In the genomic region with DNA sequence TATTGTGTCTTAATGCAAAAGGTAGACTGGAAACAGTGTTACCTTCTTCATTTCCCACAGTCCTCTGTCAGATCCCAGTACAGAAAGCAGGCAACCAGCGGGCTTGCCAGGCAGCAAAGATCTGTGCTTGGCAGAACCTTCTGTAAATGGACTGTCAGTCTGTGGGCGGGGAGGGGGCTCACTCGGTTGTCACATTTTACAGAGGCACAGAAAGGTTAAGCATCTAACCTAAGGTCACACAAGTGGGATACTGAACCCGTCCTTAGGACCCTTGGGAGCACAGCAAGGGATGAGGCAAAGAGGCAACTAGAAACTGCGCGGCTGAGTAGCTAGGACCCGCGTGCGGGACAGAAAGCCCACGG, we compare ENCODE assay signal across 8 mouse cellular contexts. TPM values are rescaled to one million over a fixed set of nuclear protein-coding genes. Genes with fewer than 3 reads are reported as not detected.
DNase-seq lines count a peak whose midpoint lies in the region; ATAC-seq and TF ChIP-seq lines count a peak whose summit lies in the region.

No protein-coding gene starts in this region.

- peak overlapping the region; percentile 93 for H3K4me3 ChIP-seq in heart, embryonic 16.5 days (ENCODE audit: low read length)
- H3K4me3 ChIP-seq in MEL (ENCODE audit: control insufficient read depth in 1 of 2, insufficient read depth in 1 of 2, low read depth in 2 of 2, low read length in 2 of 2): peak overlapping the region; percentile 87 to 94
- H3K4me3 ChIP-seq in forebrain, embryonic 10.5 days: peak overlapping the region; percentile 94
- H3K4me3 ChIP-seq in olfactory bulb, adult 2 months (ENCODE audit: insufficient read depth, low read depth, low read length): peak overlapping the region; percentile 98

- intact Hi-C loops in heart, postnatal 36 days (cut with DNase I): no loop called here

- peak overlapping the region; percentile 88 for H3K9ac ChIP-seq in heart, embryonic 16.5 days (ENCODE audit: low read length)
- peak overlapping the region; percentile 96 for H3K9ac ChIP-seq in MEL (ENCODE audit: control insufficient read depth, low read depth, low read length, poor library complexity, severe bottlenecking)

- no peak for TF ChIP-seq EP300 in MEL (IDR thresholded peaks at IDR 0.05; ENCODE audit: low read depth in 1 of 2, low read length in 2 of 2)

- H3K4me2 ChIP-seq in heart, embryonic 16.5 days (ENCODE audit: low read depth, low read length): peak overlapping the region; percentile 91

- no peak for TF ChIP-seq RAD21 in MEL (IDR thresholded peaks at IDR 0.05; ENCODE audit: low read depth, low read length)

- TF ChIP-seq CTCF in MEL (IDR thresholded peaks at IDR 0.05 in 2 of 3, conservative IDR thresholded peaks at IDR 0.05 in 1 of 3; ENCODE audit: control insufficient read depth in 1 of 3, insufficient read depth in 1 of 3, low read depth in 2 of 3, low read length in 3 of 3, poor library complexity in 1 of 3, severe bottlenecking in 1 of 3): no peak
- no peak for TF ChIP-seq CTCF in olfactory bulb, adult 2 months (IDR thresholded peaks at IDR 0.05; ENCODE audit: insufficient read depth, low read depth, low read length)

- H3K4me1 ChIP-seq in heart, embryonic 16.5 days (ENCODE audit: control insufficient read depth, insufficient read depth, low read length): peaks cover 59% of the 10 kb centered on the region
- H3K4me1 ChIP-seq in MEL (ENCODE audit: control insufficient read depth in 1 of 2, insufficient read depth in 2 of 2, low read length in 2 of 2): peaks cover 6 to 22% of the 10 kb centered on the region in 2 experiments
- peaks cover 77% of the 10 kb centered on the region for H3K4me1 ChIP-seq in forebrain, embryonic 10.5 days
- H3K4me1 ChIP-seq in olfactory bulb, adult 2 months (ENCODE audit: control insufficient read depth, insufficient read depth, low read length): peaks cover 42% of the 10 kb centered on the region

- no peaks in the 10 kb centered on the region for H3K9me3 ChIP-seq in heart, embryonic 16.5 days (replicated peaks; ENCODE audit: control insufficient read depth, low read length)
- no peaks in the 10 kb centered on the region for H3K9me3 ChIP-seq in MEL (replicated peaks; ENCODE audit: insufficient read depth, low read length)
- no peaks in the 10 kb centered on the region for H3K9me3 ChIP-seq in forebrain, embryonic 10.5 days

- no peak for DNase-seq in heart, postnatal 36 days
- DNase-seq in MEL (ENCODE audit: low read depth, low spot score) (no peak), liver (peak; percentile 42)
- DNase-seq in forebrain, embryonic 10.5 days (ENCODE audit: extremely low spot score, low spot score): no peak
- DNase-seq in embryo, embryonic 10 days (ENCODE audit: low spot score): no peak
- DNase-seq in spleen, postnatal 4 days (ENCODE audit: low spot score in 2 of 2): no peak

- peaks cover 9% of the 10 kb centered on the region for H3K79me2 ChIP-seq in MEL (ENCODE audit: control insufficient read depth, insufficient read depth, low read length, poor library complexity)

- no peaks in the 10 kb centered on the region for H3K27me3 ChIP-seq in heart, embryonic 16.5 days (ENCODE audit: control insufficient read depth, insufficient read depth, low read length)
- H3K27me3 ChIP-seq in MEL (ENCODE audit: control insufficient read depth in 1 of 2, insufficient read depth in 2 of 2, low read length in 2 of 2): no peaks in the 10 kb centered on the region
- H3K27me3 ChIP-seq in forebrain, embryonic 10.5 days (ENCODE audit: poor library complexity, severe bottlenecking): no peaks in the 10 kb centered on the region

- no peak for TF ChIP-seq POLR2A in MEL (IDR thresholded peaks at IDR 0.05; ENCODE audit: control insufficient read depth in 1 of 2, insufficient read depth in 1 of 2, low read depth in 1 of 2, low read length in 2 of 2, poor library complexity in 1 of 2)
- no peak for TF ChIP-seq POLR2A in olfactory bulb, adult 2 months (IDR thresholded peaks at IDR 0.05; ENCODE audit: insufficient read depth, low read depth, low read length)

- peak; percentile 0; the same call in 1 of the 2 replicates for ATAC-seq in heart, embryonic 16.5 days (replicated peaks; ENCODE audit: extremely low read depth, insufficient read depth, low FRiP score)

- peak overlapping the region; percentile 84 for H3K27ac ChIP-seq in heart, embryonic 16.5 days (ENCODE audit: low read length)
- peak overlapping the region; percentile 69 for H3K27ac ChIP-seq in MEL (ENCODE audit: control insufficient read depth, low read depth, low read length)
- H3K27ac ChIP-seq in forebrain, embryonic 10.5 days: peak overlapping the region; percentile 98
- peak overlapping the region; percentile 78 for H3K27ac ChIP-seq in olfactory bulb, adult 2 months (ENCODE audit: insufficient read depth, low read depth, low read length)

- WGBS in heart, embryonic 16.5 days: under 1% methylated on average over 10 of the region's 10 CpGs
- 2% methylated on average over 10 of the region's 10 CpGs for WGBS in forebrain, embryonic 10.5 days
- WGBS in olfactory bulb, adult 2 months: 1% methylated on average over 10 of the region's 10 CpGs

- H3K36me3 ChIP-seq in heart, embryonic 16.5 days (ENCODE audit: control insufficient read depth, insufficient read depth): no peaks in the 10 kb centered on the region
- H3K36me3 ChIP-seq in MEL (ENCODE audit: control insufficient read depth in 1 of 2, insufficient read depth in 2 of 2, low read length in 2 of 2): peaks cover 0 to 8% of the 10 kb centered on the region in 2 experiments; a peak in 2 of 4 replicates
- H3K36me3 ChIP-seq in forebrain, embryonic 10.5 days (replicated peaks): peaks cover 6% of the 10 kb centered on the region; the same call in 1 of the 2 replicates

TF ChIP-seq in MEL, 35 proteins besides CTCF, POLR2A, EP300 and RAD21:
- no peak for TF ChIP-seq NRF1 (IDR thresholded peaks at IDR 0.05; ENCODE audit: insufficient read depth, low read depth, low read length, poor library complexity, severe bottlenecking)
- TF ChIP-seq USF2 (IDR thresholded peaks at IDR 0.05; ENCODE audit: borderline replicate concordance in 1 of 2, insufficient read depth in 1 of 2, low read depth in 1 of 2, low read length in 2 of 2): no peak
- 0 out of 2 replicates have a peak, but pooled peaks have one; percentile 42 for TF ChIP-seq MYC (IDR thresholded peaks at IDR 0.05; ENCODE audit: low read depth, low read length)
- no peak for TF ChIP-seq E2F4 (IDR thresholded peaks at IDR 0.05; ENCODE audit: borderline replicate concordance, low read depth, low read length)
- TF ChIP-seq MAZ (IDR thresholded peaks at IDR 0.05; ENCODE audit: low read depth, low read length): 0 out of 2 replicates have a peak, but pooled peaks have one; percentile 12

RNA-seq across cellular contexts. Expression of a gene that starts 54.9 kb away (rescaled TPM):
- 1,725 and 1,731 TPM in 2 replicates for polyA plus RNA-seq in heart, embryonic 16.5 days (2015; fragmentation: Nextera tagmentation; extraction: Ambion mirVana)
- 100 to 1,000 TPM in 1 of 2 experiments, 10 to 100 TPM in 1; 97.9 to 115 TPM for total RNA-seq in heart, postnatal 36 days (2021)
- 1.2 and 2.8 TPM in 2 replicates for total RNA-seq in MEL (2012; rRNA removed)
- 1 to 10 TPM in 1 of 2 experiments, not detected in 1; 1.3 TPM for polyA plus RNA-seq in MEL (2012; ENCODE audit: insufficient read depth in 1 of 2, insufficient read length in 2 of 2, low read depth in 1 of 2, low replicate concordance in 2 of 2, missing spikeins in 1 of 2)
- polyA plus RNA-seq in forebrain, embryonic 10.5 days (2016; fragmentation: Nextera tagmentation; extraction: Ambion mirVana): 79.0 and 80.3 TPM in 2 replicates
- polyA plus RNA-seq in olfactory bulb, adult 2 months (2012; ENCODE audit: insufficient read depth, insufficient read length, low replicate concordance, missing spikeins): not detected in 2 replicates
